Mouse (Mus musculus): ENCODE results near the gene Thsd7b. TPM values are rescaled to one million over a fixed set of nuclear protein-coding genes. Genes with fewer than 3 reads are reported as not detected.
"Not testable (repeated sequence)": the region's sequence is repeated elsewhere in the genome, so short reads cannot be mapped to it uniquely, and the experiment has no call there.

The Thsd7b gene
- polyA plus RNA-seq, 1 experiment from 2014 or later = 0.33 TPM

GRCm38 (mm10) chr1:130169875-130170274 is 896.8 kb downstream of the Thsd7b start:
- Histone ChIP-seq H3K9ac (ENCODE audit: low read depth, low read length) (no peak overlapping the region), H3K27ac (ENCODE audit: low read depth, low read length) (no peak overlapping the region), H3K36me3 (ENCODE audit: control insufficient read depth, insufficient read depth) (no peaks in the 10 kb centered on the region), H3K4me1 (replicated peaks; ENCODE audit: control insufficient read depth, insufficient read depth, low read length) (no peaks in the 10 kb centered on the region), H3K9me3 (ENCODE audit: control insufficient read depth) (no peaks in the 10 kb centered on the region), H3K4me2 (replicated peaks; ENCODE audit: low read depth) (no peak overlapping the region), H3K27me3 (replicated peaks; ENCODE audit: control insufficient read depth, insufficient read depth, low read length) (no peaks in the 10 kb centered on the region), H3K4me3 (ENCODE audit: low read depth, low read length) (no peak overlapping the region)
- 63% methylated on average over 6 of the region's 6 CpGs for WGBS
- TF ChIP-seq CTCF (IDR thresholded peaks at IDR 0.05; ENCODE audit: low read depth) = no peak
- no peak for ATAC-seq

GRCm38 (mm10) chr1:130170290-130170689 is 897.2 kb downstream of the Thsd7b start:
- Histone ChIP-seq H3K4me1 (replicated peaks; ENCODE audit: control insufficient read depth, insufficient read depth, low read length) (no peaks in the 10 kb centered on the region), H3K27ac (ENCODE audit: low read depth, low read length) (no peak overlapping the region), H3K4me3 (ENCODE audit: low read depth, low read length) (no peak overlapping the region), H3K27me3 (replicated peaks; ENCODE audit: control insufficient read depth, insufficient read depth, low read length) (no peaks in the 10 kb centered on the region), H3K9ac (ENCODE audit: low read depth, low read length) (no peak overlapping the region), H3K36me3 (ENCODE audit: control insufficient read depth, insufficient read depth) (no peaks in the 10 kb centered on the region), H3K9me3 (ENCODE audit: control insufficient read depth) (no peaks in the 10 kb centered on the region), H3K4me2 (replicated peaks; ENCODE audit: low read depth) (no peak overlapping the region)
- 74% methylated on average over 1 of the region's 1 CpGs for WGBS
- TF ChIP-seq CTCF (IDR thresholded peaks at IDR 0.05; ENCODE audit: low read depth) = no peak
- no peak for ATAC-seq

- not testable (repeated sequence) for ATAC-seq; H3K4me2 ChIP-seq (replicated peaks; ENCODE audit: low read depth); H3K4me1 ChIP-seq (replicated peaks; ENCODE audit: control insufficient read depth, insufficient read depth, low read length); H3K27me3 ChIP-seq (replicated peaks; ENCODE audit: control insufficient read depth, insufficient read depth, low read length); H3K4me3 ChIP-seq (ENCODE audit: low read depth, low read length); H3K9ac ChIP-seq (ENCODE audit: low read depth, low read length); H3K27ac ChIP-seq (ENCODE audit: low read depth, low read length); H3K9me3 ChIP-seq (ENCODE audit: control insufficient read depth); H3K36me3 ChIP-seq (ENCODE audit: control insufficient read depth, insufficient read depth)
- 84% methylated on average over 7 of the region's 7 CpGs for WGBS
Observed at GRCm38 (mm10) chr1:130186836-130187235, 913.7 kb downstream of the Thsd7b start.

GRCm38 (mm10) chr1:130192190-130193028 is 919.3 kb downstream of the Thsd7b start:
- TF ChIP-seq CTCF (IDR thresholded peaks at IDR 0.05; ENCODE audit: low read depth) = peak; percentile 73
- no peaks in the 10 kb centered on the region for H3K27me3 ChIP-seq (replicated peaks; ENCODE audit: control insufficient read depth, insufficient read depth, low read length)
- WGBS = 43% methylated on average over 6 of the region's 6 CpGs
- H3K4me3 ChIP-seq (ENCODE audit: low read depth, low read length) = no peak overlapping the region
- H3K4me2 ChIP-seq (replicated peaks; ENCODE audit: low read depth) = no peak overlapping the region
- H3K36me3 ChIP-seq (ENCODE audit: control insufficient read depth, insufficient read depth) = no peaks in the 10 kb centered on the region
- no peaks in the 10 kb centered on the region for H3K4me1 ChIP-seq (replicated peaks; ENCODE audit: control insufficient read depth, insufficient read depth, low read length)
- no peak overlapping the region for H3K27ac ChIP-seq (ENCODE audit: low read depth, low read length)
- no peak for ATAC-seq
- no peak overlapping the region for H3K9ac ChIP-seq (ENCODE audit: low read depth, low read length)
- no peaks in the 10 kb centered on the region for H3K9me3 ChIP-seq (ENCODE audit: control insufficient read depth)

- ATAC-seq = no peak
- H3K9ac ChIP-seq (ENCODE audit: low read depth, low read length) = no peak overlapping the region
- H3K27me3 ChIP-seq (replicated peaks; ENCODE audit: control insufficient read depth, insufficient read depth, low read length) = no peaks in the 10 kb centered on the region
- no peak for TF ChIP-seq CTCF (IDR thresholded peaks at IDR 0.05; ENCODE audit: low read depth)
- no peak overlapping the region for H3K27ac ChIP-seq (ENCODE audit: low read depth, low read length)
- no peaks in the 10 kb centered on the region for H3K9me3 ChIP-seq (ENCODE audit: control insufficient read depth)
- no peak overlapping the region for H3K4me3 ChIP-seq (ENCODE audit: low read depth, low read length)
- WGBS = 70% methylated on average over 3 of the region's 3 CpGs
- no peaks in the 10 kb centered on the region for H3K4me1 ChIP-seq (replicated peaks; ENCODE audit: control insufficient read depth, insufficient read depth, low read length)
- no peaks in the 10 kb centered on the region for H3K36me3 ChIP-seq (ENCODE audit: control insufficient read depth, insufficient read depth)
- no peak overlapping the region for H3K4me2 ChIP-seq (replicated peaks; ENCODE audit: low read depth)
Observed at GRCm38 (mm10) chr1:130217404-130217803, 944.3 kb downstream of the Thsd7b start.

GRCm38 (mm10) chr1:130222904-130223303 is 949.8 kb downstream of the Thsd7b start:
- Histone ChIP-seq H3K9me3 (ENCODE audit: control insufficient read depth) (no peaks in the 10 kb centered on the region), H3K4me1 (replicated peaks; ENCODE audit: control insufficient read depth, insufficient read depth, low read length) (no peaks in the 10 kb centered on the region), H3K9ac (ENCODE audit: low read depth, low read length) (no peak overlapping the region), H3K27ac (ENCODE audit: low read depth, low read length) (no peak overlapping the region), H3K4me3 (ENCODE audit: low read depth, low read length) (no peak overlapping the region), H3K4me2 (replicated peaks; ENCODE audit: low read depth) (no peak overlapping the region), H3K36me3 (ENCODE audit: control insufficient read depth, insufficient read depth) (no peaks in the 10 kb centered on the region), H3K27me3 (replicated peaks; ENCODE audit: control insufficient read depth, insufficient read depth, low read length) (no peaks in the 10 kb centered on the region)
- ATAC-seq = no peak
- WGBS = 53% methylated on average over 2 of the region's 2 CpGs
- TF ChIP-seq CTCF (IDR thresholded peaks at IDR 0.05; ENCODE audit: low read depth) = no peak

All from intestine, postnatal 0 days (tissue).